Mouse (Mus musculus): ENCODE data around the gene Borcs6.

Borcs6 gene

DNA sequence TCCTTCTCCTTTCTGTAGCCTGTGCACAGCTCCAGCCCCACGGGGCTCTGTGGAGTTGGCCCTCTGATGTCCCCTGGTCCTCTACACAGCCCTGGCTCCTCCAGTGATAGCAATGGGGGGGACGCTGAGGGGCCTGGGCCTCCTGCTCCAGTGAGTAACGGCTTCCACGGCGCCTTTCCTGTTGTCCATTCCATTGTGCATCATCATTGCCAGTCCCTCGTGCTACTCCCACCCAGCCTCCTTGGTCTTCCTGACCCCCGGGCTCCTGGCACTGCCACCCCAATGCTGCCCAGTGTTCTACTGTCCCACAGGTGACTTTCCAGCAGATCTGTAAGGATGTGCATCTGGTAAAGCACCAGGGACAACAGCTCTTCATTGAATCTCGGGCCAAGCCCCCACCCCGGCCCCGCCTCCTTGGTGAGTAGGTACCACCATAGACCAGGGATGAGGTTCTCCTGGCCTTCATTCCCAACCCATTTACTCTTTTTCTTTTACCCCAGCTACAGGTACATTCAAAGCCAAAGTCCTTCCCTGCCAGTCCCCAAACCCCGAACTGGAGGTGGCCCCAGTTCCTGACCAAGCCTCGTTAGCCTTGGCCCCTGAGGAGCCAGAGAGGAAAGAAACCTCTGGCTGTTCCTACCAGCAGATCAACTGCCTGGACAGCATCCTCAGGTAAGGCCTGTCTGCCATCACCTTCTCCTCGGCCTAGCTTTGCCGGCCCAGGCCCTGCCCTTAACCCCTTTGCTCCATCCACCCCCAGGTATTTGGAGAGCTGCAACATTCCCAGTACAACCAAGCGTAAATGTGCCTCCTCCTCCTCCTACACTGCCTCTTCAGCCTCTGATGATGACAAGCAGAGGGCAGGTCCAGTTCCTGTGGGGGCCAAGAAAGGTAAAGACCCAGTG, 44.3 kb downstream of the Borcs6 start:
- no peak for DNase-seq (ENCODE audit: low spot score)

DNA sequence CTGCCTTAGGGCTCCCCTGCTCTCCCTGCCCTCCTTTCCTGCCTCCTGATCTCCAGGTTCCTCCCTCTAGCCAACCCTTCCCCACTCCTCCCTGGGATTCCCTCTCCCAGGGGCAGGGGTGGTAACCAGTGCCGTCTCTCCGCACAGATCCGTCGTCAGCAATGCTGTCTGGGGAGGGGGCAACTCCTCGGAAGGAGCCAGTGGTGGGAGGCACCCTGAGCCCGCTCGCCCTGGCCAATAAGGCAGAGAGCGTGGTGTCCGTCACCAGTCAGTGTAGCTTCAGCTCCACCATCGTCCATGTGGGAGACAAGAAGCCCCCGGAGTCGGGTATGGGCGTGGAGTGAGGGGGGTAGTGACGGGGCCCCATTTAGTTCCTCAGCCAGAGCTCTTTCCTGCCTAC, 45.0 kb downstream of the Borcs6 start:
- DNase-seq (ENCODE audit: low spot score): no peak

GRCm38 (mm10) chr11:69105227-69105626, 45.7 kb downstream of the Borcs6 start:
- DNase-seq (ENCODE audit: low spot score): no peak

- DNase-seq (ENCODE audit: low spot score): no peak
These were observed 46.3 kb downstream of the Borcs6 start for GRCm38 (mm10) chr11:69105796-69106195.

GRCm38 (mm10) chr11:69106299-69106698, 46.8 kb downstream of the Borcs6 start:
- no peak for DNase-seq (ENCODE audit: low spot score)

- DNase-seq (ENCODE audit: low spot score): no peak
These were observed 47.3 kb downstream of the Borcs6 start for GRCm38 (mm10) chr11:69106842-69107241.

DNA sequence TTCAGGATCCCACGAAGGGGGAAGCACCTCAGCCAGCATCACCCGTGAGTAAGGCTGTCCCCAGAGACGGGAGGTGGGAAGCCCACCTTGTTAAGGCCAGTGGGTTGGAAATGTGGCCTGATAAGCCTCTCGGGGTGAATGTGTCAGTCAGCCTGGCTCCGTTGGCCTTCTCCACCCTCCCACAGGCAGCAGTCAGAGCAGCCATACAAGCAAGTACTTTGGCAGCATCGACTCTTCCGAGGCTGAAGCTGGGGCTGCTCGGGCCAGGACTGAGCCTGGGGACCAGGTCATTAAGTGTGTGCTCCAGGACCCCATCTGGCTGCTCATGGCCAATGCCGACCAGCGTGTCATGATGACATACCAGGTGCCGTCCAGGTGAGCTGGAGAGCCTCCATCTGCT, 48.2 kb downstream of the Borcs6 start:
- DNase-seq (ENCODE audit: low spot score): no peak

GRCm38 (mm10) chr11:69108223-69108622, 48.7 kb downstream of the Borcs6 start:
- no peak for DNase-seq (ENCODE audit: low spot score)

DNA sequence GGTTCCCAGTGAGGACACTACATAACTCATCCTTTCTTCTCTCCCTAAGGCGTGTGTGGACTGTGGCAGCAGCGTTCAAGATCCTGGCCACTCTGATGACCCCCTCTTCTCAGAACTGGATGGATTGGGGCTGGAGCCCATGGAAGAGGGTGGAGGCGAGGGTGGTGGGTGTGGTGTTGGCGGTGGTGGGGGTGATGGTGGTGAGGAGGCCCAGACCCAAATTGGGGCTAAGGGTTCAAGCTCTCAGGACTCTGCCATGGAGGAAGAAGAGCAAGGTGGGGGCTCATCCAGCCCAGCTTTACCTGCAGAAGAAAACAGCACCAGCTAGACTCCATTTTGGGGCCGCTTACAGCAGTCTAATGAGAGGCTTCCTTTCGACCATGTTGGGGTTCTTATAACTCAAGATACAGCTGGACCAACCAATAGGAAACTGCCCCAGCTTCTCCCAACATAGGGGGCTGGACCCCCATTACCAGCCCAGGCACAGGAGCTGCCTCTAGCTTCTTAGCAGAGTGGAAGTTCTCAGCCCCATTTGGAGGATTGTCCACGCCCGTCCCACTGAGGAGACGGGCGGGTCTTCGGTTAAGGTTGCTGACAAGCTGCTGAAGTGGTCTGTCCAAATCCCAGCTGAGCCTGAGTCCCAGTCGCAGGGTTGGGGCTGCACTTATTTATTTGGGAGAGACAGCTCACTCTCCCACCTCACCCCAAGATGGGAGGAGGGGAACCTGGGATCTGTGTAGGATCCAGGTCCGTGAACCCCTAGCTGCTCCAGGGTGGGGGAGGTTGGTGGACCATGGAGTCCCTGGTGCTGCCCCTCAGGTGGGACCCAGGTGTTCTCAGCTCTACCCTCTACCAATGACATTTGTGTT, 49.7 kb downstream of the Borcs6 start:
- DNase-seq (ENCODE audit: low spot score): no peak

- peak; percentile 91 for DNase-seq (ENCODE audit: low spot score)
These were observed 51.0 kb downstream of the Borcs6 start for GRCm38 (mm10) chr11:69110319-69111046.

Data from yolk sac, embryonic 10.5 days (tissue).